Mouse (Mus musculus): ENCODE measurements around the gene Bri3bp. TPM values are rescaled to one million over a fixed set of nuclear protein-coding genes. Genes with fewer than 3 reads are reported as not detected.
A peak's percentile ranks its signal among the peaks of the same experiment; 100 is the strongest.
"Not testable (repeated sequence)": the region's sequence is repeated elsewhere in the genome, so short reads cannot be mapped to it uniquely, and the experiment has no call there.

The Bri3bp gene
- polyA plus RNA-seq (2012; rRNA removed), result 13.0 and 23.5 TPM in 2 replicates

DNA sequence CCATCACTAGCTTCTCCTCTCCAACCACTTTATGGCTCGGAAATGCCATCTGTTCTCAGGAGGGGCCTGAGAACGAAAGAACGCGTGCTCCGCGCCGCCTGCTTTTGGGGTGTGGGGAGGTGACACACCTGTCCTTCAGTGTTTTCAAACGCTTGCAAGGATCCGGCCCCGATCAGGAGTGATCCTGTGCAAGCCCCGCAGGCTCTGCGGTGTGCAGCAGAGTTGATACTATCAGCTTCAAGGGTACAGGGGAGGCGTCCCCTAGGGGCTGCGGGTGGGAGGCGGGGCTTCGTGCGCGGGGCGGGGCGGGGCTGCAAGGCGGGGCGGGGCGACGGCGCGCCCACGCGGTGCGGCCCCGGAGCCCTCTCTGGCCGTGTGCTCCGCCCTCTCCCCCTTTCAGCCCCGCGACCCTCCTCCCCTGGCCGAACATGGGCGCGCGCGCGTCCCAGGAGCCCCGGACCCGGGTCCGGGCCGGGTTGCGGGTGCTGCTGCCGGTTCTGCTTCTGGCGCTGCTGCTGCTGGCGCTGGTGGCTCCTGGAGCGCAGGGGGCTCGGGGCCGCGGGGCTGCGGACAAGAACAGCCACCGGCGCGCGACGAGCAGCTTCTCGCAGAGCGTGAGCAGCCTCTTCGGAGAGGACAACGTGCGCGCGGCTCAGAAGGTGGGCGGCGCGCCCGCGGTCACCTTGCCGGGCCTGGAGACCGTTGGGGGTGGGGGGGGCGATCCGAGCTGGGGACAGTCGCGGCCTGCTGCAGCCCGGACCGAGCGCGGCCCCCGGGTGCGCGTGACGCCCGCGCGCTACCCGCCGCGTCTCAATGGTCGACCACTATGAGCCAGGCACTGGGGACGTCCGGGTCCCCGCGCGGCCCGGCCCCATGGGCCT, at the start of gene Bri3bp:
Gene Bri3bp (plus strand): TSS at position 335 of the 881 bp plus-strand sequence.
- peak; percentile 85 for DNase-seq (ENCODE audit: low read depth)
- TF ChIP-seq POLR2A (IDR thresholded peaks at IDR 0.05; ENCODE audit: borderline replicate concordance, extremely low read depth, insufficient read depth, insufficient read length, poor library complexity, severe bottlenecking) (peak; percentile 46), CTCF (IDR thresholded peaks at IDR 0.05; ENCODE audit: borderline replicate concordance, extremely low read depth, insufficient read depth, insufficient read length) (no peak)

DNA sequence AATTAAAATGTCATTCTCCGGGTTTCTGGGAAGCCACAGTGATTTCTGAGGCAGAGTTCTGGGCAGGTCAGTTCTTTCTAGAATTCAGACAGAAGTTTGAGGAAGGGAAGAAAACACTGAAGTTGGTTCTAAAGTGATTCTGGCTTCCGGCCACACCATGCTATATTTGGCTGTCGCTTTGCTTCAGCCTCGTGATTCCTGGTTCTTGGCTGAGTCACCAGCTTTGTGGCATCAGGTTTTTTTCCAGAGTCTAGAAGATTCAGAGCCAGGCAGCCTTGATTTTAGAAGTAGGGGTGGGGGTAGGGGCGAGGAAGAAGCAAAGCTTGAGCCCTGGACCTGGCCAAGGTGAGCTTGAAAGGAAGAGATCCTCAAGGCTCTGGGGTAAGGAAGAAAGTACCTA, 49.8 kb upstream of the Bri3bp start:
- peak; percentile 67 for DNase-seq (ENCODE audit: low read depth)
- TF ChIP-seq CTCF (IDR thresholded peaks at IDR 0.05; ENCODE audit: borderline replicate concordance, extremely low read depth, insufficient read depth, insufficient read length) (no peak), POLR2A (IDR thresholded peaks at IDR 0.05; ENCODE audit: borderline replicate concordance, extremely low read depth, insufficient read depth, insufficient read length, poor library complexity, severe bottlenecking) (no peak)

DNA sequence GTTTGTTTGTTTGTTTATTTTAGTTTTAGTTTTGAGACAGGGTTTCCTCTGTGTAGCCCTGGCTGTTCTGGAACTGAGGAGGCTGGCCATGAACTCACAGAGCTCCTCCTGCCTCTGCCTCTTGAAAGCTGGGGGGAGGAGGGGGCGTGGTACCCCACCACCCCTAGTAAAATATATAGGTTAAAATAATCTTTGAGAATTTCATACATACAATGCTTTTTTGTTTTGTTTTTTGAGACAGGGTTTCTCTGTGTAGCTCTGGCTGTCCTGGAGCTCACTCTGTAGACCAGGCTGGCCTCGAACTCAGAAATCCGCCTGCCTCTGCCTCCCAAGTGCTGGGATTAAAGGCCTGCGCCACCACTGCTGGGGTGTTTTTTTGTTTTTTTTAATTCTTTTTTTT, 49.2 kb upstream of the Bri3bp start:
- not testable (repeated sequence) for DNase-seq (ENCODE audit: low read depth)

DNA sequence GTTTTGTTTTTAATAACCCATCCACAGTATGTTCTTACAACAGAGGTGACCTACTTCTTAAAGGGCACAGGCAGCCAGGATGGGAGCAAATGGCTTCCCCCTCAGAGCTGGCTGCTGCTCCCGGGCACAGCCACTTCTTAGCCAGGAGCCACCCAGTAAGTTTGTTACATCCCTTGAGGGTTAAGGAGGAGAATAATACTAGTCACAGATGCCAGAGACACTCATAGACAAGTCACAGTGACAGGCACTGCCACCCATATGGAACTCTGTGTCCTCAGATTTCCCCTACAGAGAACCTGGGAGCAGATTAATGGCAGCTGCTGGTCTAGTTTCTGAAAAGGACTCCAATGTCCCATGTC, 48.8 kb upstream of the Bri3bp start:
- no peak for TF ChIP-seq CTCF (IDR thresholded peaks at IDR 0.05; ENCODE audit: borderline replicate concordance, extremely low read depth, insufficient read depth, insufficient read length)
- TF ChIP-seq POLR2A (IDR thresholded peaks at IDR 0.05; ENCODE audit: borderline replicate concordance, extremely low read depth, insufficient read depth, insufficient read length, poor library complexity, severe bottlenecking), result no peak
- DNase-seq (ENCODE audit: low read depth), result no peak

DNA sequence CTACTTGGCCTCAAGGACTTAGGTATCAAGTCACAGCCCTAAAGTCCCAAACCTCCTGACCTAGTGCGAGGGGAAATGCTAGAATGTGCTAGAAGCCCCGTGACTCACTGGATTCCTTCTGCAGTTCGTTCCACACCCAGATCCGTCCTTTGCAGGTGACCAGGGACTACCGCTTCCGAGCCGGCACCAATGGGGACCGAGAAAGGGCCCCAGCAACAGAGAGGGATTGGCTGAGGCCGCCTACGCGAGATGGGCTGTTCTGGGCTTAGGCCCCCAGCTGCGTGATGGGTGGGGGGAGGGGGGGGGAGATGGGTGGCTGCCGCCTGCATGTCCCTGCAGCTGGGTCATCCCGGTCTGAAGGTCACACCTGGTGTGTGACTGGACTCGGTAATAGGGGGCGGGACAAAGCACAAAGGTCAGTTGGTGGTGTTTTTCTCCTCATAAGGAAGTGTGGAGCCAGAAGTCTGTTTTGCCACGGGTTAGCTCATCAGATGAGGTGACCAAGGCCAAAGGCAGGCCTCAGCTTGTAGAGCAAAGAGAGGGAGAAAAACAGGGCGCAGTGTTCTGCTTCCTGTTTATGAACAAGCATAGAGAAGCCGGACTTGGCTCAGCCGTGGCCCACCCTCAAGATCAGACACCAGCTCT, 48.3 kb upstream of the Bri3bp start:
- TF ChIP-seq CTCF (IDR thresholded peaks at IDR 0.05; ENCODE audit: borderline replicate concordance, extremely low read depth, insufficient read depth, insufficient read length), result no peak
- TF ChIP-seq POLR2A (IDR thresholded peaks at IDR 0.05; ENCODE audit: borderline replicate concordance, extremely low read depth, insufficient read depth, insufficient read length, poor library complexity, severe bottlenecking), result peak; percentile 58; the same call in 1 of the 2 replicates
- DNase-seq (ENCODE audit: low read depth), result peak; percentile 99

DNA sequence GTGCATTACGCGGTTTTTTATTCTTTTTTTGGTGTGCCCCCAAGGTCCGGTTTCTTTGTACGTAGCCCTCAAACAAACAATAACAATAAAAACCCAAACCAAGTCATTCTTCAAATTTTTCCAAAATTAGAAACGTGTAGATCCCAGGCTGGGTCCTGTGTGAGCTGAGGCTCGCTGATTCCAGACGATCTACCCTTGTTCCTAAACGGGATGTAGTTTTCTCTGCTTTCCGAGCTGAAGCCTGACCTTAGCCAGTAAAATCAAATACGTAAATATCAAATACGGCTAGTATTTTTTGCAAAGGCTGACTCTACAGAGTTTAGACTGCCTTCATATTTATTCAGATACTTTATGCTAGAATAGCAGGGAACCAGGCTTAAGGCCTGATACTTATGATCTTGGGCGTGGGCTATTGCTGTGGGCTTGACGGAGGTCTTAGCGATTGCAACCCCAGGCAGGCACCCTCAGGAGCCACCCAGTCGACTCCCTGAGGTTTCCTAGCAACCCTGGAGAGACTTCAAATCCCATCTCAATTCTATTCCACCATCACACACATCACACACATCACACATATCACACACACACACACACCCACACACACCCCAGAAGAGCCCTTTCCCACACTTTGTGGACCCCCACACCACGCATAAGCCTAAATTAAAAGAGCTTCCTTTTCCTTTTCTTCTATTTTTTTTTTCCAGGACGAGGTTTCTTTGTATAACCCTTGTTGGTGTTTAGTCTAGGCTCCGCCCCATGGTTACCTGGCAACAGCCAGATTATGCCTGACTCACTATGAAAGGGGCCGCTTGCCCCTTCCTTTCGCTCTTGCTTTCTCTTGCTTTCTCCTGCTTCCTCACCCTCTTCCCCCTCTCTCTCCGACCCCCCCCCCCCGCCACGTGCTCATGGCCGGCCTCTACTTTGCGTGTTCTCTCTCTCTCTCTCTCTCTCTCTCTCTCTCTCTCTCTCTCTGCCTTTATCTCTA, 47.5 kb upstream of the Bri3bp start:
- TF ChIP-seq POLR2A (IDR thresholded peaks at IDR 0.05; ENCODE audit: borderline replicate concordance, extremely low read depth, insufficient read depth, insufficient read length, poor library complexity, severe bottlenecking) (no peak), CTCF (IDR thresholded peaks at IDR 0.05; ENCODE audit: borderline replicate concordance, extremely low read depth, insufficient read depth, insufficient read length) (no peak)
- peak; percentile 98 for DNase-seq (ENCODE audit: low read depth)

DNA sequence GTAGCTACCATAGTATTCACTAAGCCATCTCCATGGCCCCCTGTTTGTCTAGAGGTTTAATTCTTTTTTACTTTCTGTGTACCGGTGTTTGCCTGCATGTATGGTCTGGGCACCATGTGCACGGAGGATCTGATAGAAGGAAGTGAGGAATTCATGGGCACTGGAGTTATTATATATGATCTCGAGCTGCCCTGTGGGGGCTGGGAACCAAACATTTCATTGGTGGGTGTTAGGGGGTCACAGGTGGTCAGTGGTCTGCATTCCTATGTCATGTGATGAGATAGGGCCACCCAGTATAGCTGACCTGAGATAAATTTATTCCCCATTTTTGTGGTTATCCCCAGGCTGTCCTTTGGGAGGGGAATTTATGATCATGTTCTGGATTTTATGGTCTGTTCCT, 46.4 kb upstream of the Bri3bp start:
- no peak for TF ChIP-seq CTCF (IDR thresholded peaks at IDR 0.05; ENCODE audit: borderline replicate concordance, extremely low read depth, insufficient read depth, insufficient read length)
- TF ChIP-seq POLR2A (IDR thresholded peaks at IDR 0.05; ENCODE audit: borderline replicate concordance, extremely low read depth, insufficient read depth, insufficient read length, poor library complexity, severe bottlenecking), result no peak
- no peak for DNase-seq (ENCODE audit: low read depth)

DNA sequence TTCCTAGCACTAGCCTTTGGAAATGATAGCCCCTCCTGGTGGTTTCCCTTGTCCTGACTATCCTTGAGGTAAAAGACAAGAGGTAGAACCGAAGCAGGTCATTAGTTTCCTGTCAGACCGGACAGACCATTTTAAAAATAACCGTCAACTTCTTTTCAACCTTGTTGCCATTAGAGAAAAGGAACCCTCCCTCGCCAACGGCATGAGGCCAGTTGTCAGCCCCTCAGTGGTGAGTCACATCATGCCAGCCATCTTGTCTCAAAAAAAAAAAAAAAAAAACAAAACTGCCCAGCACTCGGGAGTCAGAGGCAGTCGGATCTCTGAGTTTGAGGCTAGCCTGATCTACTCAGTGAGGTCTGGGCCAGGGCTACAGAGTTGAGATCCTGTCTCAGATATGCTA, 40.5 kb upstream of the Bri3bp start:
- TF ChIP-seq CTCF (IDR thresholded peaks at IDR 0.05; ENCODE audit: borderline replicate concordance, extremely low read depth, insufficient read depth, insufficient read length) (no peak), POLR2A (IDR thresholded peaks at IDR 0.05; ENCODE audit: borderline replicate concordance, extremely low read depth, insufficient read depth, insufficient read length, poor library complexity, severe bottlenecking) (no peak)
- no peak for DNase-seq (ENCODE audit: low read depth)

DNA sequence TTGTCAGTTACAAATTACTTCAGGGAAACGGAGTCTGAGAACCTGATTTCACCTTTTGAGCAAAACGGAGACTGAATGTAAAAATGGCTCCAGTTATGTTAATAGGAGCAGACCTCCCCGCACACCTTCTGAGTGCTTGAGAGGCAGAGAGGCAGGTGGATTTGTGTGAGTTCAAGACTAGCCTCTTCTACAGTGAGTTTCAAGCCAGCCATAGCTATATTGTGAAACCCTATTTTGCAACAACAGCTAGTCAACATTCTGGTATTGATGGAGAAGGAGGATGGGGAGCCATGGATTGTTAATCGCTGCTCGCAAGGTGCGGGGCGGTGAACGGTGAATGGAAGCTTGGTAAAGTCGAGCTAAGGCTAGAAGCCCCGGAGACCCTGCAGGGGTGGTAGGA, 38.9 kb upstream of the Bri3bp start:
- no peak for DNase-seq (ENCODE audit: low read depth)
- TF ChIP-seq CTCF (IDR thresholded peaks at IDR 0.05; ENCODE audit: borderline replicate concordance, extremely low read depth, insufficient read depth, insufficient read length) (no peak), POLR2A (IDR thresholded peaks at IDR 0.05; ENCODE audit: borderline replicate concordance, extremely low read depth, insufficient read depth, insufficient read length, poor library complexity, severe bottlenecking) (no peak)

DNA sequence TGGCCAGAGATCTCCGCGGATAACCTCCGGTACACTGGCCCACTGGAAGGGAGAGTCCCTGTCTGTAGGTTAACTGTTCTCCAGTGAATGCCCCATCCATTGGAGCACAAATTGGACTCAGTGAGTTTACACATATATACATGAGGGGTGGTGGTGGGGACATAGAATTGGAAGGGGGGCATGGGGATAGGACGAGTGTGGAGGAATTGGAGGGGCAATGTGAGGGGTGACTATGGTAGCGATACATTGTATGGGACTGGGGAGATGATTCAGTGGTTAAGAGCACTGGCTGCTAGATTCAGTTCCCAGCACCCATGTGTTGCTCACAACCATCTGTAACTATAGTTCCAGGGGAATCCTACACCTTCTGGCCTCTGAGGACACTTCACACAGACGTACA, 38.4 kb upstream of the Bri3bp start:
- TF ChIP-seq CTCF (IDR thresholded peaks at IDR 0.05; ENCODE audit: borderline replicate concordance, extremely low read depth, insufficient read depth, insufficient read length), result no peak
- TF ChIP-seq POLR2A (IDR thresholded peaks at IDR 0.05; ENCODE audit: borderline replicate concordance, extremely low read depth, insufficient read depth, insufficient read length, poor library complexity, severe bottlenecking), result no peak
- DNase-seq (ENCODE audit: low read depth), result no peak

All from brain, embryonic 14.5 days (tissue).